Mouse (Mus musculus) frontal cortex, postnatal 10 days (tissue): Measurements from ENCODE around the gene Mia2.

Source experiments
- DNase-seq, 2 experiments: peaks; one replicate each; pipeline ENCODE4 v3.0.0; 2022; ENCODE audit warnings: low spot score in 2 of 2, mixed read lengths in 1 of 2

Mia2 gene

DNA sequence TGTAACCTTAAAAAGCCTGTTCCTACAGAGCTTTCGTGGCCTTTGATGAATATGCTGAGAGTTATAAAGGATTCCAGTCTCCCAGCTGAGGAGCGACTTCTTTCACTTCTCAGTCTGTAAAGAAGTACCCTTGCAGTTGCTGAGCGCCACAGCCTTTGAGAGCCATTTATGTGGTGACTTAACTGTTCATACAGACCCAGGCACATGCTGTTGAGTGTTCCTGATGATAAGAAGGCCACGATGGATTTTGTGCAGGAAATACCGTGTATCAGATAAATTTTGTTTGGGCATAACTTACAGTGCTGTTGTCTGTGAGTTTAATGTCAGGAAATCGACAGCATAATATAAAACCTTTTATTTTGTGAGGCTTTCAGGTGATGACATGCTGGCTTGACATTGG is 68.9 kb downstream of the Mia2 start:
- DNase-seq = no peak

DNA sequence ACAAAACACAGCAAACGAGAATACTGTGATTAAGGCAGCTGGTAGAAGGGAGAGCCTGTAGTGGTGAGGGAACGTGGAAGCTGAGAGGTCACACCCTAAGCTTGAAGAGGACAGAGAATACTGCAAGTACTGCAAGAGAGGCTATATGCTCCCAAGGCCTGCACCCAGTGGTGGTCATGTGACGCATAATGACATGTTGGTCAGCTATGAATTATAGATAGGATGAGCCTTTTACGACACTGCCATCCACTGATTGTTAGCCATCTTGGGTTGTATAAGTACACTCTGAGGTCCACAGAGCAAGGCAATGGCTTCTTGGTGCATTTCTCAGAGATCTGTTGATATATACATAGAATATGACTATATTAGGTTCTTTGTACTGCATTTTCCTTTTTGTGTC is 71.0 kb downstream of the Mia2 start:
- no peak for DNase-seq

DNA sequence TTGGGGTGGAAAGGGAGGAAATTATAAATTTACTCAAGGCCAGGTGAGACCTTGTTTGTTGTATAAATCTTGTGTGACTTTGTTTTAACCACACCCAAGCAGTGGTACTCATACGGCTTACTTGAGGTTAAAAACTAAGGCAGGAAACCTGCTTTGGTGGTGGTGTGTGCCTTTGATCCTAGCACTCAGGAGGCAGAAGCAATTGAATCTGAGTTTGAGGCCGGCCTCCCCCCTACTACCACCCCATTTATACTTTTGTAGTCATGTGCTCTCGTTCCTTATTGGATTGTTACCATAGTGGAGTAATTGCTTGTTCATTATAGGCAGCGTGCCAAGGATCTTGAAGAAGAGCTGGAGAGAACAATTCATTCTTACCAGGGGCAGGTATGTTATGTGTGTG is 74.3 kb downstream of the Mia2 start:
- no peak for DNase-seq

DNA sequence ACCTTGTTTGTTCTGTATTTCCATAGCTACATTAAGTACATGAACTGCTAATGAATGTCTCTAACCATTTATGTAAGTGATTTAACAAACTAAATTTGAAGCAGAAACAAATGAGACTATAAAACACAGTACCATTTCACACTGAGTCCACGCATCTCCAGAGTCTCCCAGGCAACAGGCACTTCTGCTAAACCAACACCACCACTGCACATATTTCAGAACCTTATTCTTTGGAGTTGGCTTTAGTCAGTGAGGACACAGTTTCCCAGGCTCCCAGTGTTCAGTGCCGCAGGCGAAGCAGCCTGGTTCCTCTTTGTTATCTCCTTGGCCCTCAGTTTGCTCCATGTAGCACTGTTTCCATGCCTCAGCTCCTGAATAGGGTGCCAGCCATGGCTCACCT is 82.2 kb downstream of the Mia2 start:
- DNase-seq = no peak

DNA sequence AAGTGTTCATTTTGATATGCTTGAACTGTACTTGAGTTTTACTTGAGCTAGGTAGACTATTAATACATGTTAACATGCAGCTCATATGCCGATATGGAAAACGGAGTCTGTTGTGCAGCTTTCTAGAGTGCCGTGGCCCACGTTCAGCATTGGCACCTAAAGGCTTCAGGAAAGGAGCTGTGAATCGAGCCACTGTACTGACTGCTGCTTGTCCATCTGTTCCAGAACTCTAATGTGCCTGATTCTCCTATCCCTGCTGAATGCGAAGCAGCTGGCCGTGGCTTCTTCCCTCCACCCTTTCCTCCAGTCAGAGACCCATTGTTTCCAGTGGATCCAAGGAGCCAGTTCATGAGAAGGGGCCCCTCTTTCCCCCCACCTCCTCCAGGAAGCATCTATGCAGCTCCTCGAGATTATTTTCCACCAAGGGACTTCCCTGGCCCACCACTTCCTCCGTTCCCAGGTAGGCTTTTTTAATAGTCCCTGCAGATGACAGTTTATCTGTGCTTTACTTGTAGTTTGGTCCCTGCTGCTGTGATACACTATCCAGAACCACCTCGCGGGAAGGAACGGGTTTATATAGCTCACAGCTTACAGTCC is 92.6 kb downstream of the Mia2 start:
- DNase-seq = no peak

DNA sequence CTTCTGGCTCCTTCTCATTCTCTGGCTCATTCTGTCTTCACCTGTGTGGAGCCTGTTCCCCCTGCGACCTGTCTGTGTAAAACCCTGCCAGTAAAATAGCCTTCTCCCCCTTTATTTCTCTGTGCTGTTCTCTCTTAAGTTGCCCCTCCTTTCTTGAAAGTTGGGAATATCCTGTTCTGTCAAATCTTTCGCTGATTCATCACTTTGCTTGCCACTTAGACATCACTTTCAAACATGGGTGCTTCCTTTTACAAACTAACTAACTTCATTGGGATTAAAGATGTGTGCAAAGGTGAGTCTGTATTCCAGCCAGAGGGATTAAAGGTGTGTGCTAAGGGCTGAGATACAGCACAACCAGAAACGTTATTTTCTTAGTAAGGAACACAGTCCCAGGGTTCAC is 98.0 kb downstream of the Mia2 start:
- no peak for DNase-seq

DNA sequence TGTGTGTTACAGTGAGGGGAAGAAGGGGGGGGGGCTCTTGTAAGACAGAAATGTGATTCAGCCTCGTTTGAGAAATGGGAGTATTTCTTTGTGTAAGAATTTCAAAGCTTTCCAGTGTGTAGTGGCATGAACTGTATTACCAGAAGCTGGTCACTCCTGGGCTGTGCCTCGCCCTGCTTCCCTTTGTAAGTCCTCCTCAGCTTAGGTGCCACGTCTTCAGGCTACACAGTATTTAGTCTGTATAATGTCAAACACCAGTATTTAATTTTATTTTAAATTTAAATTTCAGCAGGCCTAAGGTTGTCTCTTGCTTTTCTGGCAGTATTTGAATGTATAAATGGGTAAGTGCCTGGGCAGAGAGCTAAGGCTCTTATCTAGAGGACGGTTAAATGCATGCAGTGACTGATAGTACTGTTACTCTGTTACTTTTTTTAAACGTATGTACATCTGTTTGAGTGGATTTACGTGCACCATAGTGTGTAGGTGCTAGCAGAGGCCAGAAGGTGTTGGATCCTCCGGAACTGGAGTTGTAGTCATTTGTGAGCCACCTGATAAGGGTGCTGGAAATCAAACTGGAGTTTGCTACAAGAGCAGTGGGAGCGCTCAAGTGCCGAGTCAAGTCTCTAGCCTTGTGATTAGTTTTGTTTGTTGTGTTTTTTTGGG is 98.9 kb downstream of the Mia2 start:
- DNase-seq = no peak

DNA sequence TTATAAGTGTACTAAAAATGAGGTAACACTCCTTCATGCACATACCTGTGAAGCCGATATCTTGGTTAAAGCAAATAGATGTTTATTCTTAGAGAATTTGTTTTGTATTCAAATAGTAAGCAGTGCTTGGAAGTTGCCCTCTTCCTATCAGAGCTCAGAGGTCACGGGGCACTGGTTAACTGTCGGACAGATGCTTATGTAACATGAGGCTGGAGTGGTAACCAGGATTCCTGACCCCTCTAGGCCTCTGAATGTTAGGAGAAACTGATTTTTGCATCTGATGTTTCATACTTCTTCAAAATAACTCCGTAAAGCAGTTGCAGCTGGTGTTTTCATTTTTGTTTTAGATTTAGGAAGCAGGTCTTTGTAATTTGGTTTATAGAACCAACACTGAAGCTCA is 99.5 kb downstream of the Mia2 start:
- DNase-seq = no peak

DNA sequence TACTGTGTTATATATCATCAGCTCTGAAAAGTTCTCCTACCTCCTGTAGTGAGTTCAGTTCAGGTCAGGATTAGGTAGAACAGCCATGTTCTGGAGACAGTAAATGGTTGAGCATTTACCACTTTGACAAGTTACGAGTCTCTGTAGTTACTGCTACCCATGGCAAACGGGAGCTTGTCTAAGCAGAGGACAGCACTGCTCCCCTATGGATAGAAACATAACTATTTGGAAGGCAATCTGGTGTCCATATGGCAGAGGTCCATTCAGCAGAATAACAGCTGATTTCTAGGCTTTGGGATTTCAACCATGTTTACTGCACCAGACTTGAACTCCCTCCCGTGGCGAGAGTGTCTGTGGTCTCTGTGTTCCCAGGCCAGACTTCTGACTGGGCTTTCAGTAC is 100.3 kb downstream of the Mia2 start:
- no peak for DNase-seq

DNA sequence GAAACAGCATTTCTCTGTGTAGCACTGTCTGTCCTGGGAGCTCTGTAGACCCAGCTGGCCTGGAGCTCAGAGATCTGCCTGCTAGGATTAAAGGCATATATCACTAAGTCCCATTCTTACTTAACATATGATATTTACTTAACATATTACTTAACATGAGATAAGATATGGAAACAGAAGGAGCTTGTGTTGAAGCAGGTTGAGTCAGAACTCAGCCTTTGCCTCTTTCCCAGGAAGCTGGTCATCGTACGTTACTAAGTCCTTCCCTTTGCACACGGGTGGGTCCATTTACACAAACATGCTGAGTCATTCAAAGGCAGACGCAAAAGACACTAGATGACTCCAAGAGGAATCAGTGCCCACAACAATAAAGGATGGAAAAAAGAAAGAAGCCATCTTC is 103.2 kb downstream of the Mia2 start:
- no peak for DNase-seq

DNA sequence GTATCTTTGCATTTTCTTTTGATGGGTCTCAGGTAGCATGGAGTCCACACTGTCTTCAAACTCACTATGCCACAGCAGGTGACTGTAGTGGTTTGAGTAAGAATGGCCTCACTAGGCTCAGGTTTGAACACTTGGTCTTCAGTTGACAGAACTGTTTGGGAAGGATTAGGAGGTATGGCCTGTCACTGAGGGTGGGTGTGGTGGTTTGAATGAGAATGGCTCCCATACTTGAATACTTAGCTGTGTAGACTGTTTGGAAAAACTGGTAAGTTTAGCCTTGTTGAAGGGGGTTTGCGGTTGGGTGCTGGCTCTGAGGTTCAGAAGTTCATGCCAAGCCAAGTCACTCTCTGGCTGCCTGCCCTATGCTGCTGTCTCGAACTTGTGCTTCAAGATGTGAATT is 103.8 kb downstream of the Mia2 start:
- DNase-seq = no peak

DNA sequence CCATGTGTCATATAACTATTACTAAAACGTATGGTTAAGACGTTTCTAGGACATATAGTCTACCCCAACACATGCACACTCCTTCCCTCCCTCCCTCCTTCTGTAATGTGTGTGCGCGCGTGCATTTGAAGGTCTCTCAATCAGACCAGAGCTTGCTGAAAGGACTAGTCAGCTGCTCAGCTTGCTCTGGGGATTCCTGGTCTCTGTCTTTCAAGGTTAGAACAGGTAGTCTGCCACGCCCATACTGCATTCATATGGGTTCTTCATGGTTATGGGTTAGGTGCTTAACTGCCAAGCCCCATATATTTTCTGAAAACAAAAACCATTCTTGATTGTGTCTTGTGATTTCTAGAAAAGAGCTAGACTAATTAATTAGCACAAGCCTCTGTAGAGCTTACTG is 110.0 kb downstream of the Mia2 start:
- no peak for DNase-seq

DNA sequence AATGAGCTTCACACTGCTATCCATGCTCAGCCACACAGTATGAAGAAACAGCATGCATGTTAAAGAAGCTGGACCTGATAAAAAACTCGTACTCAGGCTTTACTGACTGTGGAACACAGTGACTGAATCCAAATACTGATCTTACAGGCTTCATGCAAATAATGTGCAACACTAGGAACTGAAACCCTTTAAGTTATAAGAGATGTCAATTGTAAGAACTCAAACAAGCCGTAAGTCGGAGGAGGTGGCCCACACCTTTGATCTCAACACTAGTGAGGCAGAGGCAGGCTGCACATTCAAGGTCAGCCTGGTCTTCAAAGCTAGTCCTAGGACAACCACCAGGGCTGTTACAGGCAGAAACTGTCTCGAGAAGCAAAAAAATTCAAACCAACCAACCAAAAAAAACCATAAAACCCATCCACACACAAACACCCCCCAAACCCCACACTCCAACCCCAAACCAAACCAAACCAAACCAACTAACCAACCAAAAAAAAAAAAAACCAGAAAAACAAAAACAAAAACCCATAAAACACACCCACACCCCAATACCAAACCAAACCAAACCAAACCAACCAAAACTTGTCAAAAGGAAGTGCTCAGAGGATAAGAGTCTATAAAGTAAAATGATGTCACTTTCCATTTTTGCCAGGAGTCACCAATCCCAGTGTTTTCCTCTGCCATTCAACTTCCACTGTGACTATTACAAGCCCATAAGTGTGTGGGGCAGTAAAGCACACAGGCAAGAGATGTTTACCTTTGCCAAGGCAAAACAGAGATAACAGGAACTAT is 110.8 kb downstream of the Mia2 start:
- DNase-seq = no peak

DNA sequence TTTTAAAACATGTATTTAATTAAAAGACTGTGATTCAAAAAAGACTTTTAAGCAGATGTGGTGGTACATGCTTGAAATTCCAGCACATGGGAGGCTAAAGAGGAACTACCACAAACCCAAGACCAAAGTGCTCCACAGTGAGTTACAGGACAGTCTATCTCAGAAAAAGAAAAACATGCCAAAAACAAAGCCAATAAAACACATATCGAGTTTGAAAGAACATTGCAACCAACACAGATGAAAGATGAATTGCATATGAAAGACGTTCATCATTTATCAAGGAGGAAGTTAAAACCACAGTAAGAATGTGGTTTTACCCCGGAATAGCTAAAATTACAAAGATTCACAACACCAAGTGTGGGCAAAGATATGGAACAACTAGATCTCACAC is 111.4 kb downstream of the Mia2 start:
- no peak for DNase-seq

DNA sequence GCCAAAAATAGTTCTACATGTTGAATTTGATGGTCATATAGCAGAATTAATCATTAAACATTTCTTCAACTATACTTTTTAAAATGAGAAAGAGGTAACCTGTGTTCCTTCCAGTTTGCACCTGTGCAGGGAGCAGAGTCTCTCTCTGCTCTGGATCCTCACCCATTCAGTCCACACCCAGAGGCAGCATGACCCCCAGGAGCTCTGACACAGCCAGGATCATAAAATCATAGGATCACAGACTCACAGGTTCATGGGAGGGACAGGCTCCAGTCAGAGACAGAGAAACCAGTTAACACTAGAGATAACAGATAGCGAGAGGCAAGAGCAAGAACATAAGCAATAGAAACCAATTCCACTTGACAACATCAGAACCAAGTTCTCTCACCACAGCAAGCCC is 112.2 kb downstream of the Mia2 start:
- no peak for DNase-seq

DNA sequence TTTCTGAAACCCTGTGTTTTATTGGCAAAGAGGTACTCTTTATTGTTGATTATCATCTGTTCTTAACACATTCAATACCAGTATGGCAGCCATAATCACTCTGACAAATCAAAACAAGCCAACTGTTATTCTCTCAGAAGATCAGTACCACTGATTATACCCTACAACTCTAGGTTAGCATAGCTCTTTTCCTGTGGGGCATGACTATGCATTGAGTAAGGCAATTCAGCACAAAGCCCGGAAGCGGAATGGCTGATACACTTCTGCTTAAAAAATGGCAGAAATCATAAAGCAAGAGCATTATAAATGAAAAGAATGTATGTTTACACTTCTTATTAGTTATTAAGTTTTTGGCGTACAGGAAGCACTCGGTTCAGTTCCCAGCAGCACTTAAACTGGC is 120.6 kb downstream of the Mia2 start:
- no peak for DNase-seq

DNA sequence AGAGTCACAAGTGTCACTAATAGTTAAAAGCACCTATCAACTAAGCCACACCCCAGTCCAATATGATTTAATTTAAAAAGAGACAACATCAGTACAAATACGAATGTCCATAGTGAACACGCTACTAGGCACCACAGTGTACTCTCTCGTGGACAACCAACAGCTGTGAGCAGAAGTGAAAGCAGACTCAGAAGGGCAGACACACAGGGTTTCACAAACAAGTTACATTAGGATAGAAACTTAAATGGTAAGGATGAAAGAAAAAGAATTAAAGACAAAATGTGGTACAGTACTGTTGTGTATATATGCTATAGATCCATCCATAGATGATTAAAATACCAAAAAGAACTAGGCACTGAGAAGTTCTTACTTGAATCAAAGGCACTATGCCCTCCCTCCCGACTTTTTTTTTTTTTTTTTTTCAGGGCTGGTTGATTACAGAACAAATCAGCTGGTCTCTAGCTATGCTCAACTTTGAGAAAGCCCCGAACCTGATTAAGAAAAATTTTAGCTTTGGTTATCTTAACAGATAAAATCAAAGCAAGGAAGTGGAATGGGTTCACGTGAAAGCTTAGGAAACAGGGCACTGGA is 121.2 kb downstream of the Mia2 start:
- DNase-seq = no peak

DNA sequence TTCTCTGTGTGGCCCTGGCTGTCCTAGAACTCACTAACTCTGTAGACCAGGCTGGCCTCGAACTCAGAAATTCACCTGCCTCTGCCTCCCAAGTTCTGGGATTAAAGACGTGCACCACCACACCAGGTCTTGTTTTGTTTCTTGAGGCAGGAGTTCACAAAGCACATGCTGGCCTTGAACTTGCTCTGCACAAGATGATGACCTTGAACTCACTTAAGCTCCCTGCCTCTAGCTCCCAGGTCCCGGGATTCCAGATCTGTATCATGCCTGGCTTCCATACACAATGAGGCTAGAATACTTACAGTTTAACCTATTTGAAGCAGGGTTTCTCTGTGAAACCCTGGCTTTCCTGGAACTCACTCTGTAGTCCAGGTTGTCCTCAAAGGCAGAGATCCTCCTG is 121.7 kb downstream of the Mia2 start:
- no peak for DNase-seq

DNA sequence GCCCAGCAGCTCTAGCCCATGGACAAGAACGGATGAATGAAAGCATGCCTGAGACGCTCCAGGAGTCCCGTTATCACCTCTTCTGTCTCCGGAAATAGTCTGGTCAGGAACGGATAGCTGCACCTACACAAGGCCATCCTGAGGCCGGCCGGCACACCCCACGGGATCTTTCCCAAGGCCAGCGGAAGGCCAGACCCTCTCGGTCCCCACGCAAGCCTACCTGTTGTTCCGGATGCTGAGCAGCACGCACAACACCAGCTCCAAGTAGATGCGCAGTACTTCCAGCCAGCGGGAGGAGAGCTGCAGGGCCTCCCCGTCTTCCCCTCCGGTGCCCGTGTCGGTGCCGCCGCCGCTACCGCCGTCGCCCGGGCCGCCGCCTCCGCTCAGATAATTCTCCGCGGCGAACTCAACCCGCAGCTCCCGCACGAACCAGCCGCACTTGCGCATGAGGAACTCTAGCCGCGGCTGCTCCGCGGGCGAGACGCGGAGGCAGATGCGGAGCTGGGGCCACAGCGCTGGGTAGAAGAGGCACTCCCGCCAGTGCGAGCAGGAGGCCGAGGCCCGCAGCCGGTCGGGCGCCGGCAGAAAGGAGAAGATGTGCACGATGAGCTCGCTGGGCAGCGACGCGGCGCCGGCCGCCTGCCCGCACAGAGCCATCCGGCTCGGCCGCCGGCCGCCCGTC is 123.2 kb downstream of the Mia2 start:
- peak; percentile 37 to 56 for DNase-seq

DNA sequence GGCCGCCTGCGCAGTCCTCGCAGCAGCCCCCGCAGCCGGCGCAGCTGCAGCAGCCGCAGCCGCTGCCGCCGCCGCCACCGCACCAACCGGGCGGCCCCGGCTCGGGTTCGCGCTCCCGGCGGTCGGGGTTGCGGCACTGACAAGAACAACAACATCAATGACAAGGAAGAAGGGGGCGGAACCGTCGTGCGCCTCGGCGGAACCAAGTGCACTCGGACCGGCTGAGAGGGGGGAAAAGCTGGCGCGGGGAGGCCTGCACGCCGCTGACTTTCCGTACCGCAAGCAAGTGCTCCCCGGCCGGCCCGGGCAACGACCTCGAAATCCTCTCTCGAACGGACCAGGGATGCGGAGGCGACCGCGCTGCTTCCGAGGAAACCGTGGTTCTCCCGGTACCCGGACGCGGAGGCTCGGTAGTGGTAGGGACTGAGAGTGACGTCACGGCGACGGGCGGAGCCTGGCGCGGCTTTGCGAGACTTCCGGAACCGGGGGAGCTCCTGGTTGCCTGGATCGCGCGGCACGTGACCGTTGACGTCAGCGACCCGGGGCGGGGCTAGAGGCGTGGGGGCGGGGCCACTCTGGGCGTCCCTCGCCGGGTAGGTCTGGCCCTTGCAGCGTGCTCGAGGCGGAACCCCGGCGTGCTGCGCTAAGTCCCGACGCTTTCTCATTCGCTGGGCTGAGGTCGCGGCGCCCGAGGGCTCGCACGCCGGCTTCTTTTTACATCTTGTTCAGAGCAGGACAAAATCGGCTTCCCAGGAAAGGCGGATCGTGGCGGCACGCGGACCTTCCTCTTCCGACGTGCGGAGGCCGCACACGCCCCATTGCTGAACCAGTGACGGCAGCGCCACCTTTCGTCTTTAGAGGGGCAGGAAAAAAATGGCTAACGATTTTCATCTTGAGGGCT is 124.0 kb downstream of the Mia2 start, which contains the start of gene Fbxo33:
Fbxo33 (minus strand) TSS at position 401 of the 901 bp plus-strand sequence.
- peak; percentile 94 to 97 for DNase-seq

DNA sequence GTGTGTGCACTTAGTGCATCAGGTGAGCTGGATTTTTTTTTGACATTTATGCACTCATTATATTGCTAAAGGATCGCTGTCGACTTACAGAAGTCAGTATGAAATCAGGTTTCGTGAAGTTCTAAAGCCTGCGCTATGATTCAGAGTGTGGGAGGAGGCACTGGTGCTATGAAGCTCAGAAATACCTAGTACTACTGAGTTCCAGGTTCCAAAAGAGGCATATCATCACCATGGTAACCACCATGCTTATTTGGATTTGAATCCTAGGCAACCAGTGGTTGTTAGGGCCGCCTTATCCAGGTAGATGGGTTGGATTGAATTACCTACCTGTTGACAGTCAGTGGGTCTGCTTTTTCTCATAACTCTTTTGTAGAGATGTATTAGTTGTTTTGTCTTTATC is 132.8 kb downstream of the Mia2 start:
- peak in 1 of 2 experiments; percentile 30 for DNase-seq
